Mouse (Mus musculus): ENCODE measurements around the gene Slc44a3.

Slc44a3 gene

GRCm38 (mm10) chr3:121532176-121532575 lies at the start of gene Slc44a3:
TSS of gene Slc44a3 (minus strand) at chr3:121532404.
- peak; percentile 68 for DNase-seq (ENCODE audit: low spot score)

GRCm38 (mm10) chr3:121579880-121580549 lies 47.8 kb upstream of the Slc44a3 start:
- no peak for DNase-seq (ENCODE audit: low spot score)

DNA sequence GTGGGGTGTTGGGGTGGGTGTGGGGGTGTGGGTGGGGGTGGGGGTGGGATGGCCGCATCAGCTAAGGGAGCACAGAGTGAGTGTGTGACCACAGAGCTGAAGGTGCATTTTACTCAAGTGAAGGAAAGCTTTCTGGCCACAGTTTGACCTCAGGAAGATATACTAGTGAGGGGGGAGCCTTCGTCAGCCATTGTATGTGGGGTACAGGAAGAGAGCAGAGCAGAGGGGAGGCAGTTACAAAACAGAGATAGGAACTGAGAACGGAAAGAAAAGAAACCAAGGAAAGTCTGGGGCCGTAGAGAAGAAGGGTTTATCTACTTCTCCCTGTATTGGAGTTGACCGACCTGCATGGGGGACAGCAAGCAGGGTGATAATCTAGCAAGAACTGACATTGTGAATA lies 47.2 kb upstream of the Slc44a3 start:
- no peak for DNase-seq (ENCODE audit: low spot score)

GRCm38 (mm10) chr3:121578706-121579105 lies 46.5 kb upstream of the Slc44a3 start:
- no peak for DNase-seq (ENCODE audit: low spot score)

DNA sequence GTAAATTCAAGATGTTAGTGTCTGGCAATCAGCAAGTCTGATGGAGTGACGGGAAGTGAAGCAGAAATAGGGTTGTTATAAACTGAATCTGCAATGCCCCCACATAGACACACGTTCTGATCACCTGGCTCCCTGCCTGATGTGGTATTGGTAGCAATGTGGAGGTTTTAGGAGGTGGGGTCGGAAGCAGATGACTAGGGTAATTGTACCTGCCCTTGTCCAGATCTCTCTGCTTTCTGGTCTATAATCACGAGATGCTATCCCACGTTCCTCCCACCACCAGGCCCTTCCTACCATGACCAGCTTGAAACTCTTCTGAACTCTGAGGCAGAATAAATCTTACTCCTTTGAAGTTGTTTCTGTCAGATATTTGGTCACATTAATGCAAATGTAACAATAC lies 45.4 kb upstream of the Slc44a3 start:
- DNase-seq (ENCODE audit: low spot score), result no peak

DNA sequence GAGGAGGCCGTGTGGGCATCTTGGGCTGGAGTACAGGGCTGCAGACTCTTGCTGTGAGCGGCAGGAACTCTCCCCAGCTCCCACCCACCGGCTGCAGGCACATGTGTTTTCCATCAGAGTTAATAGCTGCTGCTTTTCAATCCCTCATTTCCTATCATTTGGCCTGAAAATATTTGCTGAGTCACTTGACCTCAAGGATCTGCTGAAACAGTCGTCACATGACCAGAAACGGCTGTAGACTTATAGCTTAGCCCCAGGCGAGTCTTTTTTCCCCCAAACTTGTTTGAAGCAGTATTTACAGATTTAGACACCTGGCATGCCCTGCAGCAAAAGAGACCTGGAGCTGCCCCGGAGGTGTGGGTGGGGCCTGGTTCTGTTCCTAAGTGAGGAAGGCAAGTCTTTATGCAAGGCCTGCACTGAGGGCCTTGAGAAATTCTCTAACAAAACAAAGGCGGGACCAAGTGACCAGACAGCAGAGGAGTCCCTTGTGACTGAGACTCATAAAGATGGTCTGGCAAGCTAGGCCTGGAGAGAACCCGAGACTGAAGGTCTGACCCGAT lies 44.9 kb upstream of the Slc44a3 start:
- peak; percentile 36 for DNase-seq (ENCODE audit: low spot score)

- no peak for DNase-seq (ENCODE audit: low spot score)
Observed at GRCm38 (mm10) chr3:121576367-121576766, 44.2 kb upstream of the Slc44a3 start.

DNA sequence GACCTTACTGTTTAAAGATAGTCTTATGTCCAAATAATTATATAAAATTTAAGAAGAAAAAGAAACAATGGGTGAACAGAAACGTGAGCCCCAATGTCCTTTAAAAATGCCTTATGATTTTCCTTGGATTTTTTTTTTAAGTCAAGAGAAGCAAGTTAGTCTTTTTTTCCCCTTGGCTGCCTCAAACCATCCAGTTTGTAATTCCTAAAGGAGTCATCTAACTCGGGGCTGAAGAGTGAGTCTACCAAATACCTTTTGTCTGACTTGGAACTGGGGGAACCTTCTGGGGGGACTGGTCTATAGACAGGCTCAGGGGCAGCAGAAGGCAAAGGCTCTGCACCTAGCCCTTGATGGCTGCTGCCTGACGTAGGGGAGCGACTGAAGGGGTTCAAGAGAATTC lies 42.2 kb upstream of the Slc44a3 start:
- no peak for DNase-seq (ENCODE audit: low spot score)

DNA sequence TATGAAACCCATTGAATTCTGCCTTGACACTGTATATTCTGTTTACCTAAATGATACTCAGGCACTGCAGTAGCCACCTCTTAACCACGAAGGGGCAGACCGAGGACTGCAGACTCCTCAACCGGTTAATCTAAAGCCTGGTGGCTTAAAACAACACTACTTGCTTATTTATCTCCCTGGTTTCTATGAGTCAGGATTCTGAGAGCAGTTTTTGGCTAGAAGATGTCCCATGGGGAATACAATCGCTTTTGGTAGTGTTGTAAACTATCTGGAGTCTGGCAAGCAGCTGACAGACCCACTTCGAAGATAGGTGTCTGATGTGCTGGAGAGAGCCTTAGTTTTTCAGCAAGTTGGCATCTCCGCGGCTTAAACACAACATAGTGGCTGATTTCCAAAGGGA lies 41.7 kb upstream of the Slc44a3 start:
- no peak for DNase-seq (ENCODE audit: low spot score)

GRCm38 (mm10) chr3:121571491-121571890 lies 39.3 kb upstream of the Slc44a3 start:
- DNase-seq (ENCODE audit: low spot score), result no peak

- no peak for DNase-seq (ENCODE audit: low spot score)
Observed at GRCm38 (mm10) chr3:121570623-121571022, 38.4 kb upstream of the Slc44a3 start.

DNA sequence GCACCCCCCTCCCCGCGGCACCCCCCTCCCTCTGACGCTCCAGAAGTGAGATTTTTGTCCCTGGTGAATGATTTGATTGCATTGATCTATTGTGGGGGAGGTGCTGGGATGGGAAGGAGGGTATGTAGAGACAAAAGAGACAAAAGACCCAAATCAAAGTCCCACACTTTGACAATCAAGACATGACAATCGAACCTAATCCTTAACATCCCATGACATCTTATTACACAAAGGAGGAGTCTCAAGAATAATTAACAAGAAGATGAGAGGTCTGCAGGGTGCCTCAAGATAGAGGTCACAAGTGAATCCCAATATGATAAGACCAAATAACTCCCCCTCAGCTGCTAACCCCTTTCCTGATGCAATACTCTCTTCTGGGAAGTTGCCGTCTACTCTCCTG lies 37.6 kb upstream of the Slc44a3 start:
- DNase-seq (ENCODE audit: low spot score), result no peak

GRCm38 (mm10) chr3:121569004-121569403 lies 36.8 kb upstream of the Slc44a3 start:
- no peak for DNase-seq (ENCODE audit: low spot score)

DNA sequence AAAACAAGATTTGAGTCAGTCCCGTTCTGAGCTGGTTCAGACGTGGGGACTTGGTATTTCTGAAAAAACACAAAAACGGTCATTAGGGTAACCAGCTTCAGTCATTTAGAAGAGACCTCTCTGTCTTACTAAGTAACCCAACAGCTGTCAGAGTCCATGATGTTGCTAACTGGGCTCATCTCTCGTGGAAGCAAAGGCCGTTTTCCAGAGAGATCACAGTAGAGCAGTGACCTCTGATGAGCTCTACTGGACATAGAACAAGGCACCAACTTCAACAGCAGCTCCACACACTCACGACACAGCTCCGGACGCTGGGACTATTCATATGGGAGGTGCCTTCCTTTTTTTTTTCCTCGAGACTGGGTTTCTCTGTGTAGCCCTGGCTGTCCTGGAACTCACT lies 35.7 kb upstream of the Slc44a3 start:
- DNase-seq (ENCODE audit: low spot score), result no peak

DNA sequence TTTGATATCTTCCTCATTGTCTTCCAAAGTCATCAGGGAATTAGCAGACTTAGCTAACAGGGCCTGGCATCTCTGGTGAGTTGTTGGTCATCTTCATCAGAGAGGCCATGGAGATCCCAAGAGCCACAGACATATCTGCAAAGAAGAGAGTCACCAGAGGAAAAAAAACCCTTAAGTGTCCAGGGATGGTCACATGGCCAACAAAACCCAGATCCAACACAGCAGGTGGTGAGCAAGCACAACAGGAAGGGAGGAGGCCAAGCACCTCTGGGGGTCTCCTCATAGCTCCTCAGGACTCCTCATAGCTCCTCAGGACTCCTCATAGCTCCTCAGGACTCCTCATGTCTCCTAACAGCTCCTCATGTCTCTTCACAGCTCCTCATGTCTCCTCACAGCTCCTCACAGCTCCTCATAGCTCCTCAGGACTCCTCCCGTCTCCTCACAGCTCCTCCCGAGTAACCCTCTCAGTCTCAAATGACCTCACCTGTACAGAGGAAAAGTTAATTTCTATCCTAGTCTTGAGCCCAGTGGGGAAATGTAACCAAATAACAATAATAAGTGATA lies 35.2 kb upstream of the Slc44a3 start:
- no peak for DNase-seq (ENCODE audit: low spot score)

GRCm38 (mm10) chr3:121566901-121567300 lies 34.7 kb upstream of the Slc44a3 start:
- no peak for DNase-seq (ENCODE audit: low spot score)

DNA sequence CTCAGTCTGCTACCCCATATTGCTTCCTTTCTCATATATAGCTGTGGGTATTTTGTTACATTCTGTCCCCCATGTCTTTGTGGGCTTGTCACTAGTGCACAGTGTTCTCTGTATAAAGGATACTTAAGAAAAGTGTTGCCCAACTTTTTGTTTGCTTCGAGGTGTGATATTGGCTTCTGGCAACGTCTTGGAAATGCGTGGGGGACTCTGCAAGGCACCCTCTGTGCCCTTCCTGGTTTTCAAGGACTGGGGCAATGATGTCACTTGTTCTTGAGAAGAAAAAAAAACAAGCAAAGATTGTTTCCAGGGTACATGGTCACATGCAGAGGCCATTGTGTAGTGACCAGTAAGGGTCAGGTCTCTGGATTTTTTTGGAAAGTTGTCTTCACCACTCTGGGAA lies 29.6 kb upstream of the Slc44a3 start:
- DNase-seq (ENCODE audit: low spot score), result no peak

DNA sequence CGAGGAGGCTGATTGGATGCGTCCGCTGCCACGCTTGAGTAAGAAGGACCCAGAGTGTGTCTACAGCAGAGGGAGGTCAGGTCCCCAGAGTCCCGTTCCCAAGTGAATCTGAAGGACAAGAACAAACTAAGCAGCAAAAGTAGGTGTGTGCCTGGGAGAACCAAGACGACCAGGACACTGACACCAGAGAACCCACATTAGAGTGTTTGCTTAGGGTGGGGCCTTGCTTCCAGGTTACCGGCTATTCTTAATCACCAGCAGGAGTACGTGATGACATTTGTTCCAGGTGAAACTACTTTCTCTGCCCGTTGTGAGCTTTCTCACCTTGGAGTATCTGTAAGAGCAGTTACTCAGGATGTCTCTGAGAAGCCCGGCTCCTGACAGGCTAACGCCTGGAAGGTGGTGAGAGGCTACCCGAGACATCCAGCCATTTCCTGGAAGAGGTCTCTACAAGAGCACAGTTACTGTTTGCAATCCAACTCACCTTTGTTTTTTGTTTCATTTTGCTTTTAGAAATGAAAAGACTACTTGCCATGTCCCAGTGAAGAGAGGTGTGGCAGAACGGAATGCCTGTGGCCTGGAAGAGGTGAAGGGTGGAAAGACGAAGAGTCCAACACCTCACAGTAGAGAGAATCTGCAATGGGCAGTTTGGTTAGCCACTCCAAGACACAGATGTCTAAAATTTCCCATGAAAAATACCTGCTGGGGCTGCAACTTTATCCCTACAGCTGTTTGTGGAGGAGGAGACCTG lies 28.1 kb upstream of the Slc44a3 start:
- no peak for DNase-seq (ENCODE audit: low spot score)

- no peak for DNase-seq (ENCODE audit: low spot score)
Observed at GRCm38 (mm10) chr3:121559406-121560114, 27.4 kb upstream of the Slc44a3 start.

GRCm38 (mm10) chr3:121558861-121559260 lies 26.7 kb upstream of the Slc44a3 start:
- no peak for DNase-seq (ENCODE audit: low spot score)

DNA sequence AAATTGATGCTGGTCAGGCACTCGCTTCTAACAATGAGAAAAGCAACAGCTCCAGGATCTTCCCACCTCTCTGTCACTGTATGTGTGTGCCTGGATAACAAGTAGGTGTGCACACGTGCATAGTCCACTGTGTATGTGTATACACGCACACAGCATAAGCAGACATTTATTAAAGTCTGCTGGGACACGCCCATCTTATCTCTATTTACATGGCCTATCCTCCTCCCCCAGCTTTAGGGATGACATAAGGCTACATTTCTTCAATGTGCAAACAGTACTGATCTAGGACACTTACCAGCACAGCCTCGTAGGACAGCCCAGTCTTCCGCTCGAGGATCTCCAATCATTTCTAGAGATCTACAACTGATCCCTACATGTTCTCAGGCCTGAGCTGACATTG lies 24.1 kb upstream of the Slc44a3 start:
- DNase-seq (ENCODE audit: low spot score), result no peak

DNA sequence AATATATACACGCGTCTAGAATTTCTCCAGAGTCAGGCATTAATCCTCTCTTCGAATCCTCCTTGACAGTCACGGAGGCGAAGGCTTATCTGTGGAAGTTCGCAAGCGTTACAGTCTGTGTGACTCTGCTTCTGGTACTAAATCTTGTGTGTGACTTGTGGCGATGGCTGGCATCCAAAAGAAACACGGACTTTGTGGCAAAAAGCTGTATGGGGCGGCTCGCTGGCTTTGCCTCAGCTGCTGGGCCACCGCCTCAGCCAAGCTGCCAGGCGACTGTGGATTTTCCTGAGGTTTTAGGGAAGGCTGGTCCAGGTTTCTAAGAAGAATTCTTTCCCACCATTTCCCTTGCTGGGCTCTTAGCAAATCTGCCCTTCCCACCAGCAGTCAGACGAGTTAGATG lies 21.1 kb upstream of the Slc44a3 start:
- DNase-seq (ENCODE audit: low spot score), result no peak
